Mouse (Mus musculus) frontal cortex, adult (tissue): ENCODE results near the gene Ccna2.

Source experiments
- ATAC-seq: cut with Nextera tagmentation; 2 replicates; pipeline ENCODE4 v1.9.2; 2017; ENCODE audit warnings: mild to moderate bottlenecking, moderate library complexity, mixed read lengths; ENCODE audit not compliant: low TSS enrichment

The Ccna2 gene

GRCm38 (mm10) chr3:36533201-36533672, 38.7 kb downstream of the Ccna2 start:
- ATAC-seq, result no peak

- no peak for ATAC-seq
Measured at GRCm38 (mm10) chr3:36532738-36533137, 39.2 kb downstream of the Ccna2 start.

- ATAC-seq, result peak; percentile 25; the same call in 1 of the 2 replicates
Measured at GRCm38 (mm10) chr3:36531979-36532542, 39.9 kb downstream of the Ccna2 start.

GRCm38 (mm10) chr3:36531242-36531641, 40.7 kb downstream of the Ccna2 start:
- peak; percentile 35; the same call in 1 of the 2 replicates for ATAC-seq

GRCm38 (mm10) chr3:36530781-36531180, 41.2 kb downstream of the Ccna2 start:
- ATAC-seq, result peak; percentile 79

- peak; percentile 79 for ATAC-seq
Measured at GRCm38 (mm10) chr3:36530345-36530744, 41.6 kb downstream of the Ccna2 start.

GRCm38 (mm10) chr3:36524466-36524865, 47.5 kb downstream of the Ccna2 start:
- ATAC-seq, result peak; percentile 53

- no peak for ATAC-seq
Measured at GRCm38 (mm10) chr3:36522137-36522536, 49.8 kb downstream of the Ccna2 start.

GRCm38 (mm10) chr3:36521073-36522060, 50.6 kb downstream of the Ccna2 start, which contains the start of gene Gm11549:
Gene Gm11549, minus strand, starts transcription at chr3:36521813.
- ATAC-seq, result peak; percentile 54

GRCm38 (mm10) chr3:36516196-36516595, 55.8 kb downstream of the Ccna2 start:
- peak; percentile 84 for ATAC-seq
